Mouse (Mus musculus) embryonic fibroblast, embryonic 13.5 days (primary cell): ENCODE measurements around the gene Anks1b. TPM values are rescaled to one million over a fixed set of nuclear protein-coding genes. Genes with fewer than 3 reads are reported as not detected.
A peak's percentile ranks its signal among the peaks of the same experiment; 100 is the strongest.

Experiments
- H3K27ac ChIP-seq: 2 replicates; pipeline ENCODE4 v1.5.1; 2012; ENCODE audit warnings: low read length, control low read depth, inconsistent platforms; ENCODE audit not compliant: insufficient read depth
- H3K4me1 ChIP-seq: 2 replicates; pipeline ENCODE4 v1.6.1; 2011; ENCODE audit warnings: low read length; ENCODE audit not compliant: control insufficient read depth, insufficient read depth
- H3K4me3 ChIP-seq: 2 replicates; pipeline ENCODE4 v1.5.1; 2011; ENCODE audit warnings: mild to moderate bottlenecking, control low read depth, low read length; ENCODE audit not compliant: insufficient read depth
- CTCF ChIP-seq: IDR thresholded peaks from 2 replicates; pipeline ENCODE4 v1.5.1; 2011; ENCODE audit warnings: mild to moderate bottlenecking, control low read depth, low read length, moderate library complexity, borderline replicate concordance; ENCODE audit not compliant: insufficient read depth
- POLR2A ChIP-seq: IDR thresholded peaks from 2 replicates; pipeline ENCODE4 v1.6.1; 2011; ENCODE audit warnings: low read depth, mild to moderate bottlenecking, control low read depth, low read length, moderate library complexity
- polyA plus RNA-seq: library from polyadenylated mRNA; stranded (reverse); fragments of >200 nt; gene quantifications from 2 replicates; pipeline ENCODE4 v1.2.4, GENCODE M21; 2011; ENCODE audit warnings: low read depth; ENCODE audit not compliant: missing spikeins, insufficient read length

The Anks1b gene
- polyA plus RNA-seq, 1 experiment: 6.3 TPM

DNA sequence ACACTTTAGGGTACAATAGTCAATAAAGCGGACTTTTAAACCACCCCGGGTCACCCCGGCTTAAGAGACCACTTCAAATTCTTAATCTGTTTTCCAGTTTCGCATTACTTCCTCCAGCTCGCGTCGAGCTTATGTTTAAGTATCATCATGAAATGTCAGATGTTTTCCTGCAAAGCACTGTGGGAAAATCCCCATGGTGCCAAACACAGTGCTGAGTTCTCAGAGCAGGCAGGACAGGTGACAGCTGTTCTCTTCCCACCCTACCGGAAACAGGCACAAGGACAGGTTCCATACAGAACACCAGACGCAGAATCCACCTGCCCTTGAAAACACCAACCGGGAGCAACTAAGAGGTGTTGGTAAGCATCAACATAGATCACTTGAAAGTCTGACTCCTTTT, 856.2 kb downstream of the Anks1b start:
- H3K27ac ChIP-seq: no peak overlapping the region
- H3K4me3 ChIP-seq: no peak overlapping the region
- no peak for TF ChIP-seq POLR2A
- TF ChIP-seq CTCF: no peak
- peaks cover 4% of the 10 kb centered on the region; the same call in 1 of the 2 replicates for H3K4me1 ChIP-seq

DNA sequence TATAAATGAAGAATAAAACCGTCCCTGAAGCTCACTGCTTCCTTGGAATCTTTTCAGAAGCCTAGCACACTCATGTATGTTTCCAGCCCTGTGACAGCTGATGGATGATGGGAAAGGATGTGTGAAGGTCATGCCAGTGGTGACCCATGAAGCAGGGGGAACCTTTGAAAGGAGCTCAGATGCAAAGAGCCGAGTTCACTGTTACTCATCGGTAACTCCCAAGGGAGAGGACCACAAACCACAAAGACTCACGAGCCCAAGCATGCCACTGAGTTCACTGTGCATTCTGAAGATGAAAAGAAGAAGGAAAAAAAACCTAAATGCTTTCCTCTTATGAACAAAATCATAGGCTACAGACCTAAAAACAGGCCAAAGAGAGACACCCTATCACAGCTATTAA, 859.5 kb downstream of the Anks1b start:
- TF ChIP-seq CTCF: no peak
- TF ChIP-seq POLR2A: no peak
- Histone ChIP-seq H3K4me3 (no peak overlapping the region), H3K27ac (no peak overlapping the region), H3K4me1 (peaks cover 4% of the 10 kb centered on the region; the same call in 1 of the 2 replicates)

DNA sequence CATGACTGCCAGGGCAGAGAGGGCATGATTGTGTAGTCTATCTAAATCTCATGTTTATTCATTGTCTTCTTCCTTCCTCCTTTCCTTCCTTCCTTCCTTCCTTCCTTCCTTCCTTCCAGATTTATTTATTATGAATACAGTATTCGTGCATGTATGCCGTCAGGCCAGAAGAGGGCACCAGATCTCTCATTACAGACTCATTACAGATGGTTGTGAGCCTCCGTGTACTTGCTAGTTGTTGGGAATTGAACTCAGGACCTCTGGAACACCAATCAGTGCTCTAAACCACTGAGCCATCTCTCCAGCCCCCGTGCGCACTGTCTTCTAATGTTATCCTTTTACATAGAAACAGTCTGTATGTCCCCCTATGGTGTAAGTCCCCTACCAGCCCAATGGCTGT, 860.3 kb downstream of the Anks1b start:
- H3K4me1 ChIP-seq: peaks cover 4% of the 10 kb centered on the region; the same call in 1 of the 2 replicates
- H3K27ac ChIP-seq: no peak overlapping the region
- H3K4me3 ChIP-seq: no peak overlapping the region
- TF ChIP-seq POLR2A (no peak), CTCF (no peak)

DNA sequence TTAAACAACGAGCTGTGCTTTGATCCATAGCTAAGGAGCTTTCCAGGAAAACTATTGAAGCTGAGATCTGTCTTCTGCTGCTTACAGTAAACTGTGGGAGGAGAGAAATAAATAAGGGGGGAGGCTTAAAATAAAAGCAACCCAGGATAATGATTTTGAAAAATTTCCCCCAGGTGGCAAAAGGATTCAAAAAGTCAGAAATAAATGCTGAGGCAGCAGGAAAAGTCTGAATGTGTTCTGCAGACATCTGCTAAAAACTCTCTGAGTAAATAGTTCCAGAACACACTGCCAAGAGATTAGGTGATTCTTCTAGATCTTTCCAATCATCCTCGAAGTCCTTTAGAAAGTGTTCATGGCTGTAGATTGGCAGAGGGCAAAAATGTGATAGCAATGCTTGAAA, 865.2 kb downstream of the Anks1b start:
- H3K4me3 ChIP-seq: no peak overlapping the region
- no peak overlapping the region for H3K27ac ChIP-seq
- TF ChIP-seq POLR2A: no peak
- TF ChIP-seq CTCF: no peak

DNA sequence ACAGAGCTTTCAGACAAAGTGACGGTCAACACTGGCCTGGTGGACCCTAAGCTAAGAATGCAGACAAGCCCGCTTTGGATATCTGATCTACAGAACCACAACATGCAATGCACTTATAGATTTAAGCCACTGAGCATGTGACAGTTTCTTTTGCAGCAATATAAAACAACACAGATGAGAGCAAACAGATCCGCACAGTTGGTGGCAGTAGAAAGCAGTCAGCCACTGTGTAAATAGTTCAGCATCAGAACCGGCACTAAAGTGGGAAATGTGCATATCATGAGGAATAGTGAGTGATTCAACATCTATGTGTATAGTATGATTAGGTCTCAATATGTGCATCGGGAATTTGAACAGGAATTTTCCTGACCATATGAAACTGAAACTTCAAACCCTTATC, 867.6 kb downstream of the Anks1b start:
- no peak for TF ChIP-seq CTCF
- TF ChIP-seq POLR2A: no peak
- no peak overlapping the region for H3K4me3 ChIP-seq
- no peak overlapping the region for H3K27ac ChIP-seq
- H3K4me1 ChIP-seq: no peaks in the 10 kb centered on the region

More for the DNA sequence above, 865.2 kb downstream of the Anks1b start:
- H3K4me1 ChIP-seq: no peaks in the 10 kb centered on the region

DNA sequence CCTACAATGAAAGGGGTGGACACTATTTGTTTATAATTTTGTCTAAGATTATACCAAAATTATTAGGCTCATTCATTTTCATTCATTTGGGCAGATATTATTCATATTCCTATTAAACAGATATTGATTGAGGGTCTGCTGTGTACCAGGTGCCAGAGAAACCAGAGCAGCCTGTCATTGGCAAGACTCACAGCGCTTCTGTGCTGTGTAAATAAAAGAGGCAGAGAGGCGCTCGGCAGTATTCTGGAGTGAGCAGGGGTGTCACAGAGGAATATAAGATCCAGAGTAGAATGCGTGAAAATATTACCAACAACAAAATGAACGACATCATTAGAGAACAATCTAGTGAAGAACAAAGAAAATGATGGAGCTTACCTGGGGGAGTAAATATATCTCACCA, 878.6 kb downstream of the Anks1b start:
- Histone ChIP-seq H3K27ac (no peak overlapping the region), H3K4me3 (no peak overlapping the region), H3K4me1 (peaks cover 3% of the 10 kb centered on the region)
- TF ChIP-seq POLR2A (no peak), CTCF (no peak)

DNA sequence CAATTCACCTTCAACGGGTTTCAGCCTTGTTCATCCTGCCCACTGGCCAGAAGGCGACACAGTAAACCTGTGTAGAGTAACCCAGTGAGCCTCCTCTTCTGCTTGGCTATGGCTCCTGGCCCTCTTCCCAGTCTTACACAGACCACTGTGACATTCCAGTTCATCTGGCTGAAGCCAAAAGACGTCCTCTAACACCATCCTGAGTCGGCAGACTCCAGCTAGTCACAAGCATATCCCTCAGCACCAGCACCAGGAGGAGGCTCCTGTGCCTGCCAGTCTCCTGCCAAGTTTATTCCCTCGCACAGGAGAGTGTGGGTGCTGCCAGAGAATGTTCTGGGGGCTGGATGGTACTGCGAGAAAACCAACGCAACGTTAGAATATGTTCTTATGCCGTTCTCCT, 879.8 kb downstream of the Anks1b start:
- no peak for TF ChIP-seq CTCF
- TF ChIP-seq POLR2A: no peak
- Histone ChIP-seq H3K27ac (no peak overlapping the region), H3K4me3 (no peak overlapping the region), H3K4me1 (peaks cover 10% of the 10 kb centered on the region)

DNA sequence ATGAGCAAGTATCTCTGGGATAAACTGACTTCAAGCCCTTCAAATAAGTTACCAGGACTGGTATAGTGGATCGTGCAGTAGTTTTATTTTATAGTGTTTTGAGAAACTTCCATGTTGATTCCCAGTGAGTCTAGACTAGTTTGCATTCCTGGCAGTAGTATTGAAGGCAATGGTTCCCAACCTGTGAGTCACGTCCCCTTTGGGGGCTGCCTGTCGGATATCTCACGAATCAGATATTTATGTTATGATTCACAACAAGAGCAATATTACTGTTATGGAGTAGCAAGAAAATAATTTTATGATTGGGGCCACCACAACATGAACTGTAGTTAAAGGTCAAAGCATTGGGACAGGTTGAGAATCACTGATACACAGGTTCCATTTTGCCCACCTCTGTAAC, 884.5 kb downstream of the Anks1b start:
- TF ChIP-seq POLR2A: no peak
- TF ChIP-seq CTCF: no peak
- no peak overlapping the region for H3K4me3 ChIP-seq
- H3K4me1 ChIP-seq: peaks cover 10% of the 10 kb centered on the region
- H3K27ac ChIP-seq: peak overlapping the region; percentile 72; the same call in 1 of the 2 replicates

DNA sequence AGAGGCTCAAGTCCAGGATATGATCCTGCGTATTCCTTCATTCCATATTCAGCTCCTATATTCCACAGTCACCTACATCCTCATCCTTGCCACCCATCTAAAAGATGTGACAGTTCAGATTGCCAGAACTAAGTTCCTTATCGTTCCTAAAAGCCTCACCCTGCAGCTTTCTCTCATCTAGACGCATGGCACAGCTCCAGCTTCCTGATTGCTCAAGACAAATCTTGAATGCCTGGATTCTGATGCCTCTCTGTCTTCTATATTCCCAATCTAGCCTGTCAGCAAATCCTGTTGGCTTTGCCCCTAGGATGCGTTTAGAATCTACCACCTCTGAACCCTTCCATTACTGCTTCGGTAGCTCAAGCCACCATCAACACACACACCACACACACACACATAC, 886.6 kb downstream of the Anks1b start:
- TF ChIP-seq POLR2A (no peak), CTCF (no peak)
- Histone ChIP-seq H3K27ac (no peak overlapping the region), H3K4me3 (no peak overlapping the region), H3K4me1 (peaks cover 10% of the 10 kb centered on the region)

DNA sequence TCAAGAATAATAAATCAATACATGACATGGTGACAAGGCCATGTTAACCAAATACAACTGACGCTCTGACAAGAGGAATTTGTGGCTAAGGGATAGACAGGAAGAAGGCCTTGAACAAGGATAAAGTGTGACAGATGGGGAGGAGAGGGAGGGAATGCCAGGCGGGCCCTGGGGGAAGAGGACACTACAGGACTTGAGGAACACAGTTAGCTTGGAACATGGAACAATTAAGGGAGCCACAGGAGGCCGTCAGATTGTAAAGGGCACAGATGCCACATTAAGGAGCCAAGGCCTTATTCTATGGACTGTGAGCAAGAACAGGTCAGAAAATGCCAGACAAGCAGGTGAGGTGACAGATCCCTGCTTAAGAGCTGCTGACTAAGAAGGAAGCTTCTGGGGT, 893.0 kb downstream of the Anks1b start:
- no peak overlapping the region for H3K4me3 ChIP-seq
- H3K27ac ChIP-seq: no peak overlapping the region
- TF ChIP-seq POLR2A (no peak), CTCF (no peak)
- no peaks in the 10 kb centered on the region for H3K4me1 ChIP-seq
